In genomic region chr6:83893584-83893983, GRCm38 (mm10) we compare ENCODE assay signal across 27 mouse cellular contexts.
"Had no signal": no experiment of that assay in that cellular context is flagged by ENCODE, and none has a peak within 500 bp of the region (broad histone marks: within the 10 kb centered on the region; RNA-seq: fewer than 3 reads in every experiment).

No protein-coding gene starts in this region.

- H3K4me3 ChIP-seq: gastrocnemius, adult 2 months; heart, adult 2 months; hindbrain, embryonic 10.5 days; hindbrain, embryonic 12.5 days; intestine, embryonic 15.5 days; kidney, embryonic 15.5 days; limb, embryonic 13.5 days; limb, embryonic 15.5 days; liver, embryonic 12.5 days had no signal

- H3K4me2 ChIP-seq: heart, embryonic 11.5 days; hindbrain, embryonic 12.5 days; hindbrain, embryonic 14.5 days; intestine, embryonic 15.5 days; kidney, embryonic 15.5 days; limb, embryonic 13.5 days; limb, embryonic 15.5 days; liver, embryonic 12.5 days had no signal

- H3K27me3 ChIP-seq: hindbrain, embryonic 12.5 days; intestine, embryonic 15.5 days; kidney, embryonic 15.5 days; limb, embryonic 13.5 days; limb, embryonic 15.5 days had no signal

- H3K27ac ChIP-seq: gastrocnemius, adult 2 months; heart, adult 2 months; hindbrain, embryonic 10.5 days; hindbrain, embryonic 12.5 days; hindbrain, embryonic 14.5 days; intestine, embryonic 15.5 days; kidney, embryonic 15.5 days; kidney, postnatal 0 days; limb, embryonic 13.5 days; limb, embryonic 15.5 days; liver, embryonic 12.5 days; liver, embryonic 14.5 days had no signal

- DNase-seq: gastrocnemius, adult 2 months; gastrocnemius, postnatal 10 days; gastrocnemius, postnatal 25 days; heart, adult 2 months; heart, postnatal 10 days; heart, postnatal 4 days; kidney, adult 18-20 months; kidney, adult 9 months; kidney, postnatal 14 days; kidney, postnatal 36 days; layer of hippocampus, adult 9-11 months; layer of hippocampus, postnatal 36 days; left cerebral cortex, postnatal 4 days had no signal

- H3K9me3 ChIP-seq: hindbrain, embryonic 10.5 days; hindbrain, embryonic 12.5 days; intestine, embryonic 15.5 days; kidney, embryonic 15.5 days; limb, embryonic 13.5 days; limb, embryonic 15.5 days; liver, embryonic 12.5 days had no signal

- H3K9ac ChIP-seq: hindbrain, embryonic 12.5 days; hindbrain, embryonic 14.5 days; intestine, embryonic 15.5 days; kidney, embryonic 15.5 days; limb, embryonic 13.5 days; limb, embryonic 15.5 days; liver, embryonic 12.5 days; liver, embryonic 14.5 days had no signal

- ATAC-seq: hindbrain, embryonic 16.5 days; inflammation-experienced regulatory T-cells, adult 6 months; intestine, embryonic 15.5 days; intestine, postnatal 0 days; liver, embryonic 12.5 days had no signal

- H3K4me1 ChIP-seq: hindbrain, embryonic 10.5 days; hindbrain, embryonic 12.5 days; intestine, embryonic 15.5 days; kidney, embryonic 15.5 days; limb, embryonic 13.5 days; limb, embryonic 15.5 days; liver, embryonic 12.5 days had no signal

- H3K36me3 ChIP-seq: hindbrain, embryonic 10.5 days; hindbrain, embryonic 12.5 days; intestine, embryonic 15.5 days; kidney, embryonic 15.5 days; limb, embryonic 13.5 days; limb, embryonic 15.5 days; liver, embryonic 12.5 days had no signal
